Mouse (Mus musculus): ENCODE data around the gene Trim50. TPM values are rescaled to one million over a fixed set of nuclear protein-coding genes. Genes with fewer than 3 reads are reported as not detected.
"Not testable (repeated sequence)": the region's sequence is repeated elsewhere in the genome, so short reads cannot be mapped to it uniquely, and the experiment has no call there.

The Trim50 gene
- polyA plus RNA-seq, 1 experiment from 2014 or later = 1.2 TPM

- WGBS = 88% methylated on average over 2 of the region's 2 CpGs
- Histone ChIP-seq H3K9me3 (replicated peaks; ENCODE audit: control insufficient read depth, low read length) (no peaks in the 10 kb centered on the region), H3K36me3 (ENCODE audit: control insufficient read depth, insufficient read depth, low read length) (no peaks in the 10 kb centered on the region), H3K4me2 (ENCODE audit: low read depth, low read length) (no peak overlapping the region), H3K27me3 (ENCODE audit: control insufficient read depth, insufficient read depth, low read length) (no peaks in the 10 kb centered on the region), H3K9ac (ENCODE audit: low read length) (no peak overlapping the region), H3K27ac (ENCODE audit: low read length) (no peak overlapping the region), H3K4me3 (replicated peaks; ENCODE audit: low read length) (no peak overlapping the region), H3K4me1 (ENCODE audit: control insufficient read depth, insufficient read depth, low read length) (no peaks in the 10 kb centered on the region)
- no peak for ATAC-seq (ENCODE audit: insufficient read depth, low FRiP score)
Measured at GRCm38 (mm10) chr5:135359772-135360171, 6.7 kb downstream of the Trim50 start.

GRCm38 (mm10) chr5:135362572-135362971 lies 9.5 kb downstream of the Trim50 start:
- no peak for ATAC-seq (ENCODE audit: insufficient read depth, low FRiP score)
- Histone ChIP-seq H3K36me3 (ENCODE audit: control insufficient read depth, insufficient read depth, low read length) (no peaks in the 10 kb centered on the region), H3K4me1 (ENCODE audit: control insufficient read depth, insufficient read depth, low read length) (no peaks in the 10 kb centered on the region), H3K27me3 (ENCODE audit: control insufficient read depth, insufficient read depth, low read length) (no peaks in the 10 kb centered on the region), H3K9ac (ENCODE audit: low read length) (no peak overlapping the region), H3K9me3 (replicated peaks; ENCODE audit: control insufficient read depth, low read length) (no peaks in the 10 kb centered on the region), H3K4me2 (ENCODE audit: low read depth, low read length) (no peak overlapping the region), H3K4me3 (replicated peaks; ENCODE audit: low read length) (no peak overlapping the region), H3K27ac (ENCODE audit: low read length) (no peak overlapping the region)
- WGBS = 78% methylated on average over 3 of the region's 3 CpGs

- Histone ChIP-seq H3K9ac (ENCODE audit: low read length) (no peak overlapping the region), H3K27ac (ENCODE audit: low read length) (no peak overlapping the region), H3K9me3 (replicated peaks; ENCODE audit: control insufficient read depth, low read length) (no peaks in the 10 kb centered on the region), H3K4me1 (ENCODE audit: control insufficient read depth, insufficient read depth, low read length) (no peaks in the 10 kb centered on the region), H3K36me3 (ENCODE audit: control insufficient read depth, insufficient read depth, low read length) (no peaks in the 10 kb centered on the region), H3K27me3 (ENCODE audit: control insufficient read depth, insufficient read depth, low read length) (no peaks in the 10 kb centered on the region), H3K4me2 (ENCODE audit: low read depth, low read length) (no peak overlapping the region), H3K4me3 (replicated peaks; ENCODE audit: low read length) (no peak overlapping the region)
- WGBS = 23% methylated on average over 12 of the region's 12 CpGs
- peak; percentile 19; the same call in 1 of the 2 replicates for ATAC-seq (ENCODE audit: insufficient read depth, low FRiP score)
Measured at GRCm38 (mm10) chr5:135363540-135363939, 10.4 kb downstream of the Trim50 start.

DNA sequence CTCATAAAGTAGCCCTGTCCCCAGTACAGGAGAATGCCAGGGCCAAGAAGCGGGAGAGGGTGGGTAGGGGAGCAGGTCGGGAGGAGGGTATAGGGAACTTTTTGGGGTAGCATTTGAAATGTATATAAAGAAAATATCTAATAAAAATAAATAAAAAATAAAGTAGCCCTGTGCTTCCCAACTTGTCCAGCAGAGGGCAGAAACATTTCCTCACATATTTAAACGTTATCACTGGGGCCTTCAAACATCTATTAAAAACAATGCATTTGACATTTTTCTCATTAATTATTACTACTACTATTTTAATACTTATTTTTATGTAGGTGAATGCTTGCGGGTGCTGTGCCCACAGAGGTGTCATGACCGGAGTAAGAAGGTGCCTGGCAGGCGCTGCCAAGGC lies 14.7 kb downstream of the Trim50 start:
- H3K4me3 ChIP-seq (replicated peaks; ENCODE audit: low read length) = no peak overlapping the region
- no peak for ATAC-seq (ENCODE audit: insufficient read depth, low FRiP score)
- H3K4me1 ChIP-seq (ENCODE audit: control insufficient read depth, insufficient read depth, low read length) = peaks cover 6% of the 10 kb centered on the region; the same call in 1 of the 2 replicates
- H3K27ac ChIP-seq (ENCODE audit: low read length) = no peak overlapping the region
- no peak overlapping the region for H3K4me2 ChIP-seq (ENCODE audit: low read depth, low read length)
- no peaks in the 10 kb centered on the region for H3K9me3 ChIP-seq (replicated peaks; ENCODE audit: control insufficient read depth, low read length)
- WGBS = 50% methylated on average over 6 of the region's 6 CpGs
- H3K9ac ChIP-seq (ENCODE audit: low read length) = no peak overlapping the region
- H3K36me3 ChIP-seq (ENCODE audit: control insufficient read depth, insufficient read depth, low read length) = peaks cover 3% of the 10 kb centered on the region; the same call in 1 of the 2 replicates
- no peaks in the 10 kb centered on the region for H3K27me3 ChIP-seq (ENCODE audit: control insufficient read depth, insufficient read depth, low read length)

GRCm38 (mm10) chr5:135368312-135368711 lies 15.2 kb downstream of the Trim50 start:
- Histone ChIP-seq H3K9me3 (replicated peaks; ENCODE audit: control insufficient read depth, low read length) (no peaks in the 10 kb centered on the region), H3K27ac (ENCODE audit: low read length) (no peak overlapping the region), H3K36me3 (ENCODE audit: control insufficient read depth, insufficient read depth, low read length) (peaks cover 6% of the 10 kb centered on the region), H3K27me3 (ENCODE audit: control insufficient read depth, insufficient read depth, low read length) (no peaks in the 10 kb centered on the region), H3K4me1 (ENCODE audit: control insufficient read depth, insufficient read depth, low read length) (peaks cover 6% of the 10 kb centered on the region; the same call in 1 of the 2 replicates), H3K4me2 (ENCODE audit: low read depth, low read length) (no peak overlapping the region), H3K4me3 (replicated peaks; ENCODE audit: low read length) (no peak overlapping the region), H3K9ac (ENCODE audit: low read length) (no peak overlapping the region)
- 82% methylated on average over 6 of the region's 6 CpGs for WGBS
- ATAC-seq (ENCODE audit: insufficient read depth, low FRiP score) = no peak

- not testable (repeated sequence) for H3K9me3 ChIP-seq (replicated peaks; ENCODE audit: control insufficient read depth, low read length); H3K4me1 ChIP-seq (ENCODE audit: control insufficient read depth, insufficient read depth, low read length); ATAC-seq (ENCODE audit: insufficient read depth, low FRiP score); H3K27me3 ChIP-seq (ENCODE audit: control insufficient read depth, insufficient read depth, low read length)
- H3K9ac ChIP-seq (ENCODE audit: low read length) = peak overlapping the region; percentile 93
- peak overlapping the region; percentile 81 for H3K4me2 ChIP-seq (ENCODE audit: low read depth, low read length)
- H3K27ac ChIP-seq (ENCODE audit: low read length) = peak overlapping the region; percentile 74; the same call in 1 of the 2 replicates
- 51% methylated on average over 9 of the region's 9 CpGs for WGBS
- peak overlapping the region; percentile 100 for H3K4me3 ChIP-seq (replicated peaks; ENCODE audit: low read length)
- H3K36me3 ChIP-seq (ENCODE audit: control insufficient read depth, insufficient read depth, low read length) = peaks cover 11% of the 10 kb centered on the region
Measured at GRCm38 (mm10) chr5:135369196-135369595, 16.1 kb downstream of the Trim50 start.

- no peaks in the 10 kb centered on the region for H3K9me3 ChIP-seq (replicated peaks; ENCODE audit: control insufficient read depth, low read length)
- peak within 1 kb of the TSS; percentile 81 for H3K4me2 ChIP-seq (ENCODE audit: low read depth, low read length)
- H3K4me1 ChIP-seq (ENCODE audit: control insufficient read depth, insufficient read depth, low read length) = peaks cover 7% of the 10 kb centered on the region; the same call in 1 of the 2 replicates
- under 1% methylated on average over 64 of the region's 64 CpGs for WGBS
- peak within 1 kb of the TSS; percentile 100 for H3K4me3 ChIP-seq (replicated peaks; ENCODE audit: low read length)
- no peaks in the 10 kb centered on the region for H3K27me3 ChIP-seq (ENCODE audit: control insufficient read depth, insufficient read depth, low read length)
- peak within 1 kb of the TSS; percentile 93 for H3K9ac ChIP-seq (ENCODE audit: low read length)
- ATAC-seq (ENCODE audit: insufficient read depth, low FRiP score) = peak; percentile 80
- peaks cover 11% of the 10 kb centered on the region for H3K36me3 ChIP-seq (ENCODE audit: control insufficient read depth, insufficient read depth, low read length)
- H3K27ac ChIP-seq (ENCODE audit: low read length) = peak within 1 kb of the TSS; percentile 74
Measured at GRCm38 (mm10) chr5:135369787-135370654, 16.9 kb downstream of the Trim50 start, which contains the start of gene Nsun5. Nsun5 (plus strand) TSS chr5:135369953.

- no peak overlapping the region for H3K4me3 ChIP-seq (replicated peaks; ENCODE audit: low read length)
Measured at GRCm38 (mm10) chr5:135371195-135371594, 18.1 kb downstream of the Trim50 start.

GRCm38 (mm10) chr5:135373601-135374000 lies 20.5 kb downstream of the Trim50 start:
- Histone ChIP-seq H3K36me3 (ENCODE audit: control insufficient read depth, insufficient read depth, low read length) (peaks cover 19% of the 10 kb centered on the region), H3K9ac (ENCODE audit: low read length) (no peak overlapping the region), H3K4me3 (replicated peaks; ENCODE audit: low read length) (no peak overlapping the region), H3K27ac (ENCODE audit: low read length) (no peak overlapping the region), H3K4me1 (ENCODE audit: control insufficient read depth, insufficient read depth, low read length) (peaks cover 8% of the 10 kb centered on the region; the same call in 1 of the 2 replicates), H3K9me3 (replicated peaks; ENCODE audit: control insufficient read depth, low read length) (no peaks in the 10 kb centered on the region), H3K4me2 (ENCODE audit: low read depth, low read length) (no peak overlapping the region), H3K27me3 (ENCODE audit: control insufficient read depth, insufficient read depth, low read length) (no peaks in the 10 kb centered on the region)
- 95% methylated on average over 5 of the region's 5 CpGs for WGBS
- no peak for ATAC-seq (ENCODE audit: insufficient read depth, low FRiP score)

More at GRCm38 (mm10) chr5:135371195-135371594, 18.1 kb downstream of the Trim50 start:
- Histone ChIP-seq H3K27me3 (ENCODE audit: control insufficient read depth, insufficient read depth, low read length) (no peaks in the 10 kb centered on the region), H3K9ac (ENCODE audit: low read length) (no peak overlapping the region), H3K9me3 (replicated peaks; ENCODE audit: control insufficient read depth, low read length) (no peaks in the 10 kb centered on the region), H3K27ac (ENCODE audit: low read length) (no peak overlapping the region), H3K4me2 (ENCODE audit: low read depth, low read length) (no peak overlapping the region), H3K36me3 (ENCODE audit: control insufficient read depth, insufficient read depth, low read length) (peaks cover 19% of the 10 kb centered on the region), H3K4me1 (ENCODE audit: control insufficient read depth, insufficient read depth, low read length) (peaks cover 8% of the 10 kb centered on the region; the same call in 1 of the 2 replicates)
- 96% methylated on average over 13 of the region's 13 CpGs for WGBS
- ATAC-seq (ENCODE audit: insufficient read depth, low FRiP score) = no peak

Data from stomach, embryonic 16.5 days (tissue).